Mouse (Mus musculus) forebrain, postnatal 0 days (tissue): ENCODE data around the gene Slc44a5. TPM values are rescaled to one million over a fixed set of nuclear protein-coding genes. Genes with fewer than 3 reads are reported as not detected.
"Not testable (repeated sequence)": the region's sequence is repeated elsewhere in the genome, so short reads cannot be mapped to it uniquely, and the experiment has no call there.

Experiments
- ATAC-seq: fragments of 200-750 bp; cut with Nextera tagmentation; 2 replicates; pipeline ENCODE4 v1.8.0; 2017; ENCODE audit warnings: mild to moderate bottlenecking, moderate library complexity
- DNase-seq: peaks from one replicate; pipeline ENCODE4 v3.0.0-alpha.2; 2015
- H3K27ac ChIP-seq: fragments of 300-500 bp; sonication (generic); 2 replicates; pipeline ENCODE4 v1.5.1; 2014; ENCODE audit warnings: low read depth, mild to moderate bottlenecking, antibody characterized with exemption, low read length, moderate library complexity, mixed read lengths
- H3K27me3 ChIP-seq: fragments of 300-500 bp; sonication (generic); 2 replicates; pipeline ENCODE4 v1.6.1; 2014; ENCODE audit warnings: mild to moderate bottlenecking, low read length, mixed read lengths; ENCODE audit not compliant: insufficient read depth
- H3K36me3 ChIP-seq: fragments of 300-500 bp; sonication (generic); 2 replicates; pipeline ENCODE4 v1.6.1; 2014; ENCODE audit warnings: mild to moderate bottlenecking, moderate library complexity; ENCODE audit not compliant: insufficient read depth
- H3K4me1 ChIP-seq: fragments of 300-500 bp; sonication (generic); 2 replicates; pipeline ENCODE4 v1.6.1; 2014; ENCODE audit warnings: antibody characterized with exemption; ENCODE audit not compliant: insufficient read depth
- H3K4me2 ChIP-seq: fragments of 300-500 bp; sonication (generic); 2 replicates; pipeline ENCODE4 v1.6.1; 2014; ENCODE audit warnings: low read depth, mild to moderate bottlenecking, moderate library complexity
- H3K4me3 ChIP-seq: fragments of 300-500 bp; sonication (generic); 2 replicates; pipeline ENCODE4 v1.5.1; 2014; ENCODE audit warnings: low read depth, low read length, mixed read lengths
- H3K9ac ChIP-seq: fragments of 300-500 bp; sonication (generic); 2 replicates; pipeline ENCODE4 v1.6.1; 2014; ENCODE audit warnings: mild to moderate bottlenecking
- H3K9me3 ChIP-seq: fragments of 300-500 bp; sonication (generic); 2 replicates; pipeline ENCODE4 v1.6.1; 2016; ENCODE audit warnings: low read length
- CTCF ChIP-seq: sonication (generic); IDR thresholded peaks from 2 replicates; pipeline ENCODE4 v1.5.1; 2016; ENCODE audit warnings: antibody characterized with exemption, control low read depth, low read depth
- WGBS: fragments of 180-500 bp; shearing (Covaris S2); extraction: QIAGEN DNeasy Blood & Tissue Kit; methylation state at CpG from one replicate; pipeline ENCODE4 v1.1.7; 2014; 5-methylcytosine and 5-hydroxymethylcytosine counted together
- polyA plus RNA-seq: library from polyadenylated mRNA; unstranded; fragments of >200 nt; fragmentation: Nextera tagmentation; extraction: Ambion mirVana; gene quantifications from 2 replicates; pipeline ENCODE4 v1.2.1, GENCODE M21; 2015
- total RNA-seq: library from RNA; depleted of rRNA; stranded (reverse); fragments of >200 nt; gene quantifications from 2 replicates; pipeline ENCODE4 v1.2.3, GENCODE M21; 2014

The Slc44a5 gene
- total and polyA plus RNA-seq, 2 experiments from 2014 or later = 8.4 to 39.5 TPM

- ATAC-seq (no peak), DNase-seq (no peak)
- TF ChIP-seq CTCF = no peak
- no peaks in the 10 kb centered on the region for H3K36me3 ChIP-seq
- no peaks in the 10 kb centered on the region for H3K9me3 ChIP-seq
- no peak overlapping the region for H3K4me2 ChIP-seq
- no peak overlapping the region for H3K4me3 ChIP-seq
- 71% methylated on average over 1 of the region's 1 CpGs for WGBS
- no peak overlapping the region for H3K27ac ChIP-seq
- H3K4me1 ChIP-seq = no peaks in the 10 kb centered on the region
- no peak overlapping the region for H3K9ac ChIP-seq
- no peaks in the 10 kb centered on the region for H3K27me3 ChIP-seq
These were observed 271.7 kb downstream of the Slc44a5 start for GRCm38 (mm10) chr3:154244932-154245331.

- H3K9ac ChIP-seq = no peak overlapping the region
- no peak for DNase-seq
- no peaks in the 10 kb centered on the region for H3K27me3 ChIP-seq
- H3K27ac ChIP-seq = no peak overlapping the region
- H3K4me3 ChIP-seq = no peak overlapping the region
- no peak for ATAC-seq
- H3K4me1 ChIP-seq = no peaks in the 10 kb centered on the region
- no peaks in the 10 kb centered on the region for H3K36me3 ChIP-seq
- no peak for TF ChIP-seq CTCF
- WGBS = 94% methylated on average over 2 of the region's 2 CpGs
- H3K9me3 ChIP-seq = no peaks in the 10 kb centered on the region
- H3K4me2 ChIP-seq = no peak overlapping the region
These were observed 278.2 kb downstream of the Slc44a5 start for GRCm38 (mm10) chr3:154251486-154251885.

- Histone ChIP-seq H3K9ac (no peak overlapping the region), H3K36me3 (no peaks in the 10 kb centered on the region), H3K27me3 (no peaks in the 10 kb centered on the region), H3K9me3 (no peaks in the 10 kb centered on the region), H3K4me1 (no peaks in the 10 kb centered on the region), H3K4me2 (no peak overlapping the region), H3K27ac (no peak overlapping the region), H3K4me3 (no peak overlapping the region)
- WGBS = 86% methylated on average over 10 of the region's 10 CpGs
- no peak for DNase-seq
- TF ChIP-seq CTCF = no peak
- no peak for ATAC-seq
These were observed 279.0 kb downstream of the Slc44a5 start for GRCm38 (mm10) chr3:154252219-154252618.

GRCm38 (mm10) chr3:154254187-154254586, 281.0 kb downstream of the Slc44a5 start:
- H3K4me1 ChIP-seq, ATAC-seq, H3K9ac ChIP-seq, H3K36me3 ChIP-seq, H3K27ac ChIP-seq, H3K4me3 ChIP-seq, H3K4me2 ChIP-seq, H3K27me3 ChIP-seq, H3K9me3 ChIP-seq, DNase-seq: not testable (repeated sequence)
- 90% methylated on average over 2 of the region's 2 CpGs for WGBS

- H3K36me3 ChIP-seq = no peaks in the 10 kb centered on the region
- no peak for DNase-seq
- H3K27ac ChIP-seq = no peak overlapping the region
- no peak overlapping the region for H3K9ac ChIP-seq
- no peak for ATAC-seq
- no peak for TF ChIP-seq CTCF
- H3K4me1 ChIP-seq = no peaks in the 10 kb centered on the region
- H3K27me3 ChIP-seq = no peaks in the 10 kb centered on the region
- H3K9me3 ChIP-seq = no peaks in the 10 kb centered on the region
- H3K4me3 ChIP-seq = no peak overlapping the region
- H3K4me2 ChIP-seq = no peak overlapping the region
These were observed 284.1 kb downstream of the Slc44a5 start for GRCm38 (mm10) chr3:154257312-154257711.

- TF ChIP-seq CTCF = no peak
- Histone ChIP-seq H3K27me3 (no peaks in the 10 kb centered on the region; the same call in 1 of the 2 replicates), H3K4me3 (no peak overlapping the region), H3K9ac (no peak overlapping the region), H3K27ac (no peak overlapping the region), H3K4me2 (no peak overlapping the region), H3K36me3 (0 out of 2 replicates have a peak, but pooled peaks cover 9% of the 10 kb centered on the region), H3K9me3 (no peaks in the 10 kb centered on the region), H3K4me1 (no peaks in the 10 kb centered on the region)
- 85% methylated on average over 9 of the region's 9 CpGs for WGBS
- DNase-seq = no peak
- ATAC-seq = no peak
These were observed 295.1 kb downstream of the Slc44a5 start for GRCm38 (mm10) chr3:154268313-154268712.

GRCm38 (mm10) chr3:154269757-154270366, 296.6 kb downstream of the Slc44a5 start:
- DNase-seq (peak; percentile 89), ATAC-seq (peak; percentile 90)
- H3K4me3 ChIP-seq = peak overlapping the region; percentile 30
- peak overlapping the region; percentile 53 for H3K4me2 ChIP-seq
- no peaks in the 10 kb centered on the region for H3K9me3 ChIP-seq
- WGBS = 10% methylated on average over 19 of the region's 19 CpGs
- peak; percentile 99 for TF ChIP-seq CTCF
- no peaks in the 10 kb centered on the region for H3K4me1 ChIP-seq
- H3K27ac ChIP-seq = no peak overlapping the region
- H3K27me3 ChIP-seq = no peaks in the 10 kb centered on the region; the same call in 1 of the 2 replicates
- peak overlapping the region; percentile 26; the same call in 1 of the 2 replicates for H3K9ac ChIP-seq
- 0 out of 2 replicates have a peak, but pooled peaks cover 3% of the 10 kb centered on the region for H3K36me3 ChIP-seq
